Mouse (Mus musculus) 3T3-L1 (cell line): ENCODE data around the gene Vmn2r10.
"Not testable (repeated sequence)": the region's sequence is repeated elsewhere in the genome, so short reads cannot be mapped to it uniquely, and the experiment has no call there.

Experiments used
- DNase-seq: peaks from one replicate; pipeline ENCODE4 v3.0.0-alpha.2; 2015; ENCODE audit warnings: low read depth, low spot score

The Vmn2r10 gene

GRCm38 (mm10) chr5:109006427-109006826 is at the start of gene Vmn2r10:
Gene Vmn2r10, minus strand, starts transcription at chr5:109006527.
- DNase-seq: not testable (repeated sequence)

GRCm38 (mm10) chr5:109055286-109055685 is 49.0 kb upstream of the Vmn2r10 start:
- DNase-seq: no peak

GRCm38 (mm10) chr5:109032591-109032990 is 26.3 kb upstream of the Vmn2r10 start:
- DNase-seq: peak; percentile 86

- no peak for DNase-seq
Observed at GRCm38 (mm10) chr5:108988924-108989323, 17.4 kb downstream of the Vmn2r10 start.
